Mouse (Mus musculus) hindbrain, embryonic 12.5 days (tissue): ENCODE measurements at regions not wholly inside any gene's neighbourhood (a gene's known extent, or its start where the extent isn't known, plus 50 kb on each side); places are given as distances from the start of the nearest gene placed in this dataset.

ENCODE experiments used
- ATAC-seq: fragments of 200-750 bp; cut with Nextera tagmentation; 2 replicates; pipeline ENCODE4 v1.8.0; 2017; ENCODE audit warnings: moderate TSS enrichment; ENCODE audit not compliant: low FRiP score
- H3K27ac ChIP-seq: fragments of 300-500 bp; sonication (generic); 2 replicates; pipeline ENCODE4 v1.5.1; 2016; ENCODE audit warnings: mild to moderate bottlenecking
- H3K27me3 ChIP-seq: fragments of 300-500 bp; sonication (generic); 2 replicates; pipeline ENCODE4 v1.6.1; 2016; ENCODE audit warnings: mild to moderate bottlenecking
- H3K36me3 ChIP-seq: fragments of 300-500 bp; sonication (generic); 2 replicates; pipeline ENCODE4 v1.6.1; 2016; ENCODE audit warnings: mild to moderate bottlenecking
- H3K4me1 ChIP-seq: fragments of 300-500 bp; sonication (generic); 2 replicates; pipeline ENCODE4 v1.6.1; 2016
- H3K4me2 ChIP-seq: fragments of 300-500 bp; sonication (generic); replicated peaks from 2 replicates; pipeline ENCODE4 v1.6.1; 2016; ENCODE audit warnings: mild to moderate bottlenecking
- H3K4me3 ChIP-seq: fragments of 300-500 bp; sonication (generic); 2 replicates; pipeline ENCODE4 v1.5.1; 2016; ENCODE audit warnings: mild to moderate bottlenecking
- H3K9ac ChIP-seq: fragments of 300-500 bp; sonication (generic); 2 replicates; pipeline ENCODE4 v1.6.1; 2016; ENCODE audit warnings: mild to moderate bottlenecking, moderate library complexity
- H3K9me3 ChIP-seq: fragments of 300-500 bp; sonication (generic); replicated peaks from 2 replicates; pipeline ENCODE4 v1.6.1; 2016; ENCODE audit warnings: mild to moderate bottlenecking
- WGBS: fragments of 180-500 bp; shearing (Covaris S2); methylation state at CpG from one replicate; pipeline ENCODE4 v1.1.7; 2016; 5-methylcytosine and 5-hydroxymethylcytosine counted together

GRCm38 (mm10) chr5:39935564-39935963 lies 180.3 kb upstream of the Hs3st1 start:
- Histone ChIP-seq H3K27me3 (no peaks in the 10 kb centered on the region), H3K4me1 (no peaks in the 10 kb centered on the region), H3K4me2 (no peak overlapping the region), H3K36me3 (no peaks in the 10 kb centered on the region), H3K27ac (no peak overlapping the region), H3K9ac (no peak overlapping the region), H3K4me3 (no peak overlapping the region), H3K9me3 (no peaks in the 10 kb centered on the region)
- no peak for ATAC-seq
- whole genome bisulfite sequencing = 87% methylated on average over 2 of the region's 2 CpGs

GRCm38 (mm10) chr5:39931890-39932289 lies 176.6 kb upstream of the Hs3st1 start:
- no peak for ATAC-seq
- no peaks in the 10 kb centered on the region for H3K4me1 ChIP-seq
- H3K27me3 ChIP-seq = no peaks in the 10 kb centered on the region
- no peaks in the 10 kb centered on the region for H3K36me3 ChIP-seq
- H3K4me2 ChIP-seq = no peak overlapping the region
- H3K4me3 ChIP-seq = no peak overlapping the region
- H3K9me3 ChIP-seq = no peaks in the 10 kb centered on the region
- 88% methylated on average over 2 of the region's 2 CpGs for WGBS
- H3K9ac ChIP-seq = no peak overlapping the region
- H3K27ac ChIP-seq = no peak overlapping the region

DNA sequence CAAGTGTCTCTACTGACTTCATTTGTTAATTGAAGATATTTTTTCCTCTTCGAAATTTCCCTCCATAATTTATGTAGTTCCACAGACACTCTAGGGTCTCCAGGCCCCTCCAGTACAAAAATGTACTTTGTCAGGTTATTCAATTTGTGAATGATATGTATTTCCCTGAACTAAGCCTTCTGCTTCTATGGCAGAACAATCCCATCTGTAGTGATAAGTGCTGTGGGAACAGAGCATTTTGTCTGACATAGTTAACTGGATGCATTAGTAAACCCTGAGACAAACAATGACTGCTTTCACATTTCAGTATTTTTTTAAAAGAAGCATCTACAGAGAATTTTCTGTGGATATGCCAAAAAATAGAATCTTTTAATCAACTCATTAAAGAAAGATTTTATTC lies 154.1 kb upstream of the Hs3st1 start:
- H3K4me1 ChIP-seq = no peaks in the 10 kb centered on the region
- H3K36me3 ChIP-seq = no peaks in the 10 kb centered on the region
- no peak for ATAC-seq
- no peaks in the 10 kb centered on the region for H3K9me3 ChIP-seq
- 88% methylated on average over 1 of the region's 1 CpGs for WGBS
- no peak overlapping the region for H3K9ac ChIP-seq
- H3K27ac ChIP-seq = no peak overlapping the region
- H3K27me3 ChIP-seq = no peaks in the 10 kb centered on the region
- no peak overlapping the region for H3K4me3 ChIP-seq
- H3K4me2 ChIP-seq = no peak overlapping the region

- Histone ChIP-seq H3K9ac (no peak overlapping the region), H3K4me2 (no peak overlapping the region), H3K4me1 (peaks cover 2% of the 10 kb centered on the region; the same call in 1 of the 2 replicates), H3K4me3 (no peak overlapping the region), H3K9me3 (no peaks in the 10 kb centered on the region), H3K27ac (no peak overlapping the region), H3K36me3 (no peaks in the 10 kb centered on the region), H3K27me3 (no peaks in the 10 kb centered on the region)
- WGBS = 61% methylated on average over 2 of the region's 2 CpGs
- no peak for ATAC-seq
Observed at GRCm38 (mm10) chr5:39871723-39872085, 116.4 kb upstream of the Hs3st1 start.

GRCm38 (mm10) chr5:39870835-39871722 lies 115.8 kb upstream of the Hs3st1 start:
- peak; percentile 68 for ATAC-seq
- H3K27ac ChIP-seq = no peak overlapping the region
- no peaks in the 10 kb centered on the region for H3K36me3 ChIP-seq

GRCm38 (mm10) chr5:39857192-39857591 lies 101.9 kb upstream of the Hs3st1 start:
- WGBS = 49% methylated on average over 2 of the region's 2 CpGs
- H3K27me3 ChIP-seq = no peaks in the 10 kb centered on the region
- no peaks in the 10 kb centered on the region for H3K9me3 ChIP-seq
- H3K4me3 ChIP-seq = no peak overlapping the region
- no peak overlapping the region for H3K4me2 ChIP-seq
- no peaks in the 10 kb centered on the region for H3K4me1 ChIP-seq
- H3K9ac ChIP-seq = no peak overlapping the region
- no peaks in the 10 kb centered on the region for H3K36me3 ChIP-seq
- peak; percentile 47 for ATAC-seq
- H3K27ac ChIP-seq = no peak overlapping the region

More at GRCm38 (mm10) chr5:39870835-39871722, 115.8 kb upstream of the Hs3st1 start:
- H3K4me3 ChIP-seq = no peak overlapping the region
- no peaks in the 10 kb centered on the region for H3K27me3 ChIP-seq
- H3K9ac ChIP-seq = no peak overlapping the region
- H3K9me3 ChIP-seq = no peaks in the 10 kb centered on the region
- WGBS = 32% methylated on average over 10 of the region's 10 CpGs
- H3K4me2 ChIP-seq = no peak overlapping the region
- H3K4me1 ChIP-seq = peaks cover 2% of the 10 kb centered on the region; the same call in 1 of the 2 replicates

DNA sequence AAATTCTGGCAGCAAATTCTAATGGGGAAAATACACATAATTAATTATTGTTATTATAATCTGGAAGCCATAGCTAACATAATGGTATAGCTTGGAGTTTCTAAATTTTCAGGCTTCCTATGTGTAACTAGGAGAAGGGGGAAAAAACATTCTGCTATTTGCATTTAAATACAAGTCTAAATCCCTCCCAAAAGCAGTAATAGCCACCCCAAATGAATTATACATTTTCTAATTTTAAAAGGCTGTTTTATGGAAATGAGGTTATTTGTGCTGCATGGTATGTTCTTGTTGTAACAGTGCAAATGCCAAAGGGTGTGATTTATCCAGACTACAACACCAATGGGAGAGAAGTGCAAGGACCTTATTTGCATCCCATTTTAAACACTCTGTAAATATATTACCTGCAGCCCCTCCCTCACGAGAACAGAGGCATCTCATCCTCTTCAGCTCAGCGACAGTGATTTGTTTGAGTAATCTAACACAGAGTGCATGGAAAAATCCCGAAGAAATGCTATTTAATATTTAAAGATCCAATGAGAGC lies 101.4 kb upstream of the Hs3st1 start:
- Histone ChIP-seq H3K27me3 (no peaks in the 10 kb centered on the region), H3K9me3 (no peaks in the 10 kb centered on the region), H3K4me3 (no peak overlapping the region), H3K36me3 (no peaks in the 10 kb centered on the region), H3K4me1 (no peaks in the 10 kb centered on the region), H3K27ac (peak overlapping the region; percentile 57; the same call in 1 of the 2 replicates), H3K9ac (no peak overlapping the region), H3K4me2 (no peak overlapping the region)
- WGBS = 51% methylated on average over 3 of the region's 3 CpGs
- peak; percentile 84 for ATAC-seq

GRCm38 (mm10) chr5:39855685-39856615 lies 100.7 kb upstream of the Hs3st1 start:
- 58% methylated on average over 7 of the region's 7 CpGs for WGBS
- H3K4me2 ChIP-seq = no peak overlapping the region
- no peak overlapping the region for H3K4me3 ChIP-seq
- no peak overlapping the region for H3K9ac ChIP-seq
- no peaks in the 10 kb centered on the region for H3K9me3 ChIP-seq
- no peaks in the 10 kb centered on the region for H3K36me3 ChIP-seq
- peak; percentile 68 for ATAC-seq
- H3K27me3 ChIP-seq = no peaks in the 10 kb centered on the region
- no peaks in the 10 kb centered on the region for H3K4me1 ChIP-seq
- peak overlapping the region; percentile 57; the same call in 1 of the 2 replicates for H3K27ac ChIP-seq

GRCm38 (mm10) chr5:39847187-39847586 lies 91.9 kb upstream of the Hs3st1 start:
- Histone ChIP-seq H3K4me3 (no peak overlapping the region), H3K9ac (no peak overlapping the region), H3K9me3 (no peaks in the 10 kb centered on the region), H3K27me3 (no peaks in the 10 kb centered on the region), H3K4me2 (no peak overlapping the region), H3K36me3 (no peaks in the 10 kb centered on the region), H3K27ac (no peak overlapping the region), H3K4me1 (no peaks in the 10 kb centered on the region)
- no peak for ATAC-seq
- WGBS = 46% methylated on average over 1 of the region's 1 CpGs

DNA sequence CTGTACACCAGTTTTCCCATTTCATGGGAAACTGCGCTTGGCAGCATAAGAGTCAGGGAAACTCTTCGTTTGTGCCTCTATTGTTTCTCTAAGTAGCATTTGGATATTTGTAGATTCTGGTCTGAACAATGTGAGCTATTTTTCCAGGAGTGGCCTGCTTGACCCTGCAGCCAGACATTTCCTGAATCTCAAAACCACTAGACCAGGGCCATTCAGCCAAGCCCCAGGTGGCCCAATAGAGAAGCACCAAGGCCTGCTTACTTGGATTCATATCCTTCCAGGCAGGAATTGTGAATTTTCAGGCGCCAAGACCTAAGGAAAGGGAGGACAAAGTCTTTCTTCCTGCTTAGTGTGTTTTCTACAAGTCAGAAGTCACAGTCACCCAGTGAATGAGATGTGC lies 85.9 kb upstream of the Hs3st1 start:
- H3K4me2 ChIP-seq = no peak overlapping the region
- H3K9me3 ChIP-seq = no peaks in the 10 kb centered on the region
- H3K36me3 ChIP-seq = no peaks in the 10 kb centered on the region
- no peak for ATAC-seq
- H3K4me3 ChIP-seq = no peak overlapping the region
- H3K27me3 ChIP-seq = no peaks in the 10 kb centered on the region
- no peaks in the 10 kb centered on the region for H3K4me1 ChIP-seq
- WGBS = 53% methylated on average over 3 of the region's 3 CpGs
- no peak overlapping the region for H3K9ac ChIP-seq
- H3K27ac ChIP-seq = no peak overlapping the region

- Histone ChIP-seq H3K27me3 (no peaks in the 10 kb centered on the region), H3K4me3 (no peak overlapping the region), H3K4me1 (no peaks in the 10 kb centered on the region), H3K9ac (no peak overlapping the region), H3K36me3 (no peaks in the 10 kb centered on the region), H3K27ac (no peak overlapping the region), H3K4me2 (no peak overlapping the region), H3K9me3 (no peaks in the 10 kb centered on the region)
- no peak for ATAC-seq
- 97% methylated on average over 4 of the region's 4 CpGs for WGBS
Observed at GRCm38 (mm10) chr5:39840576-39840975, 85.3 kb upstream of the Hs3st1 start.

DNA sequence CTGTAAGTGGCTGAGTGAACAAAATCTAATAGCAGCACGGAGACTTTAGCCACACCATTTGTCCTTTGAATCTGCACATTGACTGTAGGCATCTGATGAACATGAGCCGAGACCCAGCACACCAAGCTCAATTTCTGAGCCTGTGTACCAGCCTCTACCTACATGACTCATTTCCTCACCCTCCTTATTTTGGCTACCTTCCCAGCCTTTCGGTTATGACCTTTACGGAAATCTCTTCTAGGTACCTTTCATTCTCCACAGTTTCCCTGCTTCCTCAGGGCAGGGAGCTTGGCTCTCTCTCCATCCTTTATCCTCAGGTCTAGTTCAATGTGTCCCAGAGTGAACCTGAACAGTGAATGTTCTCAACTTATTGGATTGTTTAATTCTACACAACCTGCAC lies 77.3 kb upstream of the Hs3st1 start:
- WGBS = 86% methylated on average over 4 of the region's 4 CpGs
- Histone ChIP-seq H3K9me3 (no peaks in the 10 kb centered on the region), H3K27me3 (no peaks in the 10 kb centered on the region), H3K9ac (no peak overlapping the region), H3K27ac (no peak overlapping the region), H3K36me3 (no peaks in the 10 kb centered on the region), H3K4me1 (no peaks in the 10 kb centered on the region), H3K4me3 (no peak overlapping the region), H3K4me2 (no peak overlapping the region)
- ATAC-seq = no peak
